In the genomic region with DNA sequence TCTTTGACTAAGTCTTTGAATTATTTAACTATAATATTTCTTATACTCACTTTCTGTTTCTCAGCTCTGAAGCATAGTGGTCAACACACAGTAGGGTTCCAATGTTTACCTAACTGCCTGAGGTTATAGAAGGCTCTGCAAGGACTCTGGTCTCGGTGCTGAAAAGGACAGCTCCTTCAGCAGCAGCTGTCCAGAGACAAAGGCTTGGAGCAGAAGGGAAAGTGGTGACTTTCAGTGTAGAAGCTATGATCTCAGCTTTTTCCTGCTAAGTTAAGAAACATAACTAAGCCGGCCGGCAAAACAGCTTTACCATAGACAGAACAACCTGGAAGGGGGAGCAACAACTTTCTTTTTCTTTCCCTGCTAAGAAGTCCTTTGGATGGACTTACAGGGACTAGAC, we compare ENCODE assay signal across 10 mouse cellular contexts. TPM values are rescaled to one million over a fixed set of nuclear protein-coding genes. Genes with fewer than 3 reads are reported as not detected.
DNase-seq lines count a peak whose midpoint lies in the region; ATAC-seq and TF ChIP-seq lines count a peak whose summit lies in the region.
"Had no signal": no experiment of that assay in that cellular context is flagged by ENCODE, and none has a peak within 500 bp of the region (broad histone marks: within the 10 kb centered on the region; RNA-seq: fewer than 3 reads in every experiment).

No protein-coding gene starts in this region.

- no peak overlapping the region for H3K4me2 ChIP-seq in neural tube, embryonic 15.5 days
- H3K4me2 ChIP-seq: limb, embryonic 15.5 days; midbrain, embryonic 13.5 days had no signal

- peaks cover 6% of the 10 kb centered on the region for H3K27me3 ChIP-seq in heart, adult 2 months (ENCODE audit: control insufficient read depth, insufficient read depth, low read length)
- no peaks in the 10 kb centered on the region for H3K27me3 ChIP-seq in neural tube, embryonic 15.5 days (replicated peaks)
- H3K27me3 ChIP-seq in forebrain, embryonic 10.5 days (ENCODE audit: poor library complexity, severe bottlenecking) = peaks cover 30% of the 10 kb centered on the region

- WGBS in heart, adult 2 months = 12% methylated on average over 3 of the region's 3 CpGs
- WGBS in neural tube, embryonic 15.5 days = 66% methylated on average over 3 of the region's 3 CpGs
- WGBS in forebrain, embryonic 10.5 days = 63% methylated on average over 3 of the region's 3 CpGs

- no peak overlapping the region for H3K9ac ChIP-seq in heart, adult 2 months (ENCODE audit: low read depth, low read length)
- H3K9ac ChIP-seq in neural tube, embryonic 15.5 days (replicated peaks) = no peak overlapping the region
- H3K9ac ChIP-seq: limb, embryonic 15.5 days; midbrain, embryonic 13.5 days had no signal

- no peak for TF ChIP-seq POLR2A in heart, adult 2 months (IDR thresholded peaks at IDR 0.05; ENCODE audit: insufficient read depth, low read depth, low read length)

- no peak overlapping the region for H3K4me3 ChIP-seq in heart, adult 2 months
- H3K4me3 ChIP-seq in neural tube, embryonic 15.5 days (replicated peaks) = no peak overlapping the region
- no peak overlapping the region for H3K4me3 ChIP-seq in forebrain, embryonic 10.5 days
- H3K4me3 ChIP-seq: limb, embryonic 15.5 days; midbrain, embryonic 13.5 days had no signal

- no peaks in the 10 kb centered on the region for H3K79me2 ChIP-seq in heart, adult 2 months (replicated peaks; ENCODE audit: control insufficient read depth, insufficient read depth, low read length)

- intact Hi-C loops in heart, postnatal 10 days (cut with DNase I) = no loop called here
- intact Hi-C loops in heart, adult 2 months (cut with DNase I) = no loop called here

- TF ChIP-seq CTCF in heart, adult 2 months (IDR thresholded peaks at IDR 0.05) = no peak

- no peaks in the 10 kb centered on the region for H3K9me3 ChIP-seq in neural tube, embryonic 15.5 days (replicated peaks)
- H3K9me3 ChIP-seq in forebrain, embryonic 10.5 days = no peaks in the 10 kb centered on the region
- H3K9me3 ChIP-seq: limb, embryonic 15.5 days; midbrain, embryonic 13.5 days had no signal

- no peak for TF ChIP-seq EP300 in heart, adult 2 months (IDR thresholded peaks at IDR 0.05; ENCODE audit: insufficient read depth, low read depth, low read length)

- peak; percentile 49 to 61 for DNase-seq in heart, postnatal 10 days
- DNase-seq in heart, adult 2 months = no peak
- peak; percentile 27 for DNase-seq in neural tube, embryonic 10.5 days (ENCODE audit: extremely low spot score, low spot score)
- DNase-seq in embryo, embryonic 11 days = peak; percentile 67
- DNase-seq in retina, postnatal 1 day = peak; percentile 29
- no peak for DNase-seq in left cerebral cortex, adult 8-10 months (ENCODE audit: low spot score in 2 of 2)
- no peak for DNase-seq in forebrain, embryonic 10.5 days (ENCODE audit: extremely low spot score, low spot score)

- no peaks in the 10 kb centered on the region for H3K4me1 ChIP-seq in heart, adult 2 months (ENCODE audit: control insufficient read depth, insufficient read depth, low read length)
- peaks cover 23% of the 10 kb centered on the region for H3K4me1 ChIP-seq in neural tube, embryonic 15.5 days
- H3K4me1 ChIP-seq in forebrain, embryonic 10.5 days = peaks cover 18% of the 10 kb centered on the region

- no peak overlapping the region for H3K27ac ChIP-seq in heart, adult 2 months
- H3K27ac ChIP-seq in neural tube, embryonic 15.5 days (replicated peaks) = no peak overlapping the region
- H3K27ac ChIP-seq in forebrain, embryonic 10.5 days = no peak overlapping the region
- H3K27ac ChIP-seq: limb, embryonic 15.5 days; midbrain, embryonic 13.5 days had no signal

- no peaks in the 10 kb centered on the region for H3K36me3 ChIP-seq in heart, adult 2 months (ENCODE audit: control insufficient read depth, insufficient read depth, low read length)
- peaks cover 8% of the 10 kb centered on the region; the same call in 1 of the 2 replicates for H3K36me3 ChIP-seq in neural tube, embryonic 15.5 days
- peaks cover 13% of the 10 kb centered on the region for H3K36me3 ChIP-seq in forebrain, embryonic 10.5 days (replicated peaks)
- H3K36me3 ChIP-seq: limb, embryonic 15.5 days had no signal

- ATAC-seq in neural tube, embryonic 15.5 days (ENCODE audit: low FRiP score) = no peak
- ATAC-seq: midbrain, embryonic 13.5 days had no signal

RNA-seq across cellular contexts. Expression of a gene that starts 4.8 kb away (rescaled TPM):
- under 1 TPM; 0.26 to 0.45 TPM for total RNA-seq in heart, postnatal 10 days (2021)
- total RNA-seq in heart, adult 2 months (2021) = under 1 TPM; 0.08 to 0.20 TPM
- polyA plus RNA-seq in heart, adult 2 months (2012; rRNA removed) = 0.20 and 0.29 TPM in 2 replicates
- 10.2 and 11.5 TPM in 2 replicates for polyA plus RNA-seq in neural tube, embryonic 15.5 days (2015; fragmentation: Nextera tagmentation; extraction: Ambion mirVana)
- 10 to 100 TPM; 52.5 to 60.7 (median 55.2) TPM for total RNA-seq in left cerebral cortex, adult 8-10 months (2022)
- 1.3 and 1.6 TPM in 2 replicates for polyA plus RNA-seq in forebrain, embryonic 10.5 days (2016; fragmentation: Nextera tagmentation; extraction: Ambion mirVana)

Comparison
In these comparisons a context has a peak if more than half of its experiments do, and no peak if none do; other contexts are left out.
1. DNase-seq: peak in heart, postnatal 10 days (2 of 2), neural tube, embryonic 10.5 days (single experiment), embryo, embryonic 11 days (single experiment) and retina, postnatal 1 day (single experiment); none in heart, adult 2 months (0 of 2), left cerebral cortex, adult 8-10 months (0 of 2) and forebrain, embryonic 10.5 days (single experiment).
2. RNA of a gene that starts 4.8 kb away (total RNA-seq): 52.5 to 60.7 TPM in left cerebral cortex, adult 8-10 months; 0.26 to 0.45 TPM in heart, postnatal 10 days and 0.08 to 0.20 TPM in heart, adult 2 months; every median in the first group is over 10 times any median in the second.